Mouse (Mus musculus): ENCODE measurements around the gene Zfp951.
"Not testable (repeated sequence)": the region's sequence is repeated elsewhere in the genome, so short reads cannot be mapped to it uniquely, and the experiment has no call there.

Zfp951 gene

GRCm38 (mm10) chr5:104859962-104860525 is at the start of gene Zfp951:
Zfp951 (minus strand) TSS chr5:104860070.
- DNase-seq (ENCODE audit: low read depth, low spot score), result peak; percentile 85

DNA sequence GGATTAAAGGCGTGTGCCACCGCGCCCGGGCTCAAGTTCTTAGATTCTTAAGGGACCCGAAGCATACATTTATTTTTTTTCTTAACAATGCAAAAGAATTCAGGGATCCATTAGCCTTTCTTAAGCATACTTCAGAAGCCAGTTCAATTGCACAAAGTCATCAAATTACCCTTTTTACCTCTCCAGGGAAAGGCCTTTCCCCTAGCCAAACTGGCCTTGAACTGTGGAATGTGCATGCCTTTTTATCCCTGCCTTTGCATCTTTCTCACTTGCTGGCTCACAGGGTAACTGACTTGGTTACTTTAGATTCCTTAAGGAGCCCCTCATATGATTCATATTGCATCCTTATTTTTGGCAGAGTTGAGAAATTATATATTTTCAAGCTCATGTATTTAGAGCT is 46.7 kb upstream of the Zfp951 start:
- peak; percentile 72 for DNase-seq (ENCODE audit: low read depth, low spot score)

- DNase-seq (ENCODE audit: low read depth, low spot score), result not testable (repeated sequence)
These were observed 567 bp downstream of the Zfp951 start for GRCm38 (mm10) chr5:104859045-104859961.

- peak; percentile 69 for DNase-seq (ENCODE audit: low read depth, low spot score)
These were observed 5.3 kb downstream of the Zfp951 start for GRCm38 (mm10) chr5:104854546-104854945.

DNA sequence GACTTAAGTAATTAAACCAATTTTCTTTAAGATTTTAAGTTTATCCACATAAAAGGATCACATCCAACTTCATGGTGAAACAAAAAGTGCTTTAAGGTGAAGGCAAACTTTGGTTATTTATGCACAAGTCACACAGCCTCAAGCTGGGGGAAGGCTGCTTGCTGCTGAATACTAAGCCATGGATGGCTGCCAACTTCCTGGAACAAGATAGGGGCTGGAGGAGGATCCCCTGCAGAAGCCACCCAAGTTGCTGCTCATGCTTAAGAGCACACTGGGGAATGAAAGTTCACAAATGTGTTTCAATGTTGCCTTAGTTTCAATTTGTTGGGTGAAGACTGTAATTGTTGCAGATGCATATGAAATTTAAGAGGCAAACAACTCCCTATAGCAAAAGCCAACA is 26.5 kb downstream of the Zfp951 start:
- DNase-seq (ENCODE audit: low read depth, low spot score), result no peak

DNA sequence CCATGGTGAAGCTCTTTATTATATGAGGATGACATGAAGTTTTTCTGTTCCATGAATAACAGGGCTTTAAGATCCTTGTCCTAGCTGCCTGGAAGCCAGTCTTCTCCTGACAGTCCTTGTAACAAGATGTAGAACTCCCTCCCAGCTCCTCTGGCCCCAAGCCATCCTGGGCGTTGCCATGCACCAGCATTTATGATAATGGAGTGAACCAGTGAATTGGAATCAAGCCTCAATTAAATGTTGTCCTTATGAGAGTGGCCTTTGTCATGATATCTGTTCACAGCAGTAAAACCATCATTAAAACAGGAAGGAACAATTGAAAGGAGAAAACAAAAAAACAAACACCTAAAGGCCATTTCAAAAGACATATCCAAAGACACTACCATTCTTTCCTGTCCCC is 30.3 kb downstream of the Zfp951 start:
- DNase-seq (ENCODE audit: low read depth, low spot score), result peak; percentile 81

DNA sequence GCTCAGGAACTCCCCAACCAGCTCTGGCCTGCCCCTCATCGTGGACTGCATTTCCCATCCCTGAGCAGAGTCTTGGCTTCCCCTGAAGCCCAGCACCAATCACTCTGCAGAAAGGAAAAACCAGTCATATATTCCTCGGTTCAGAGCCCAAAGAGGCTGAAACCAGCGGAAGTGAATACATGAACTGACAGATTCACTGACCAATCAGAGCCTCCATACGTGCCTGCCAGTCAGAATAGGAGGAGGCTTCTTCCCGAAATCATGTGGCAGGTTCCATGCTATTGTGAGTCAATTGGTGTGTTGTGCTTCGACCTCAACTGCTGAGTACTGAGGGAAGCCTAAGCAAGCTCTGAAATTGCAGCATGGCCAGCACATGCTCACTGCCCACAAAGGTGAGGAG is 89.7 kb downstream of the Zfp951 start:
- DNase-seq (ENCODE audit: low read depth, low spot score), result peak; percentile 54

Data from ZHBTc4 (cell line).